Mouse (Mus musculus) hindbrain, embryonic 14.5 days (tissue): Measurements from ENCODE around the gene Gm17949. TPM values are rescaled to one million over a fixed set of nuclear protein-coding genes. Genes with fewer than 3 reads are reported as not detected.

ENCODE experiments used
- ATAC-seq: fragments of 200-750 bp; cut with Nextera tagmentation; 2 replicates; pipeline ENCODE4 v1.8.0; 2017; ENCODE audit warnings: moderate number of reproducible peaks, mild to moderate bottlenecking, moderate TSS enrichment, moderate library complexity; ENCODE audit not compliant: low FRiP score
- DNase-seq: peaks from one replicate; pipeline ENCODE4 v3.0.0-alpha.2; 2015; ENCODE audit warnings: low spot score
- H3K27ac ChIP-seq: fragments of 300-500 bp; sonication (generic); 2 replicates; pipeline ENCODE4 v1.5.1; 2014; ENCODE audit warnings: mild to moderate bottlenecking, moderate library complexity
- H3K27me3 ChIP-seq: fragments of 300-500 bp; sonication (generic); 2 replicates; pipeline ENCODE4 v1.6.1; 2014; ENCODE audit warnings: mild to moderate bottlenecking, low read length, mixed read lengths; ENCODE audit not compliant: control insufficient read depth, insufficient read depth
- H3K36me3 ChIP-seq: fragments of 300-500 bp; sonication (generic); replicated peaks from 2 replicates; pipeline ENCODE4 v1.6.1; 2014; ENCODE audit not compliant: control insufficient read depth, insufficient read depth
- H3K4me1 ChIP-seq: fragments of 300-500 bp; sonication (generic); replicated peaks from 2 replicates; pipeline ENCODE4 v1.6.1; 2014; ENCODE audit warnings: antibody characterized with exemption, low read length, mixed read lengths; ENCODE audit not compliant: control insufficient read depth, insufficient read depth
- H3K4me2 ChIP-seq: fragments of 300-500 bp; sonication (generic); replicated peaks from 2 replicates; pipeline ENCODE4 v1.6.1; 2014; ENCODE audit warnings: mild to moderate bottlenecking, moderate library complexity
- H3K4me3 ChIP-seq: fragments of 300-500 bp; sonication (generic); replicated peaks from 2 replicates; pipeline ENCODE4 v1.5.1; 2014; ENCODE audit warnings: mild to moderate bottlenecking, low read length
- H3K9ac ChIP-seq: fragments of 300-500 bp; sonication (generic); 2 replicates; pipeline ENCODE4 v1.6.1; 2014
- H3K9me3 ChIP-seq: fragments of 300-500 bp; sonication (generic); 2 replicates; pipeline ENCODE4 v1.6.1; 2016; ENCODE audit warnings: low read length; ENCODE audit not compliant: control insufficient read depth
- WGBS: fragments of 180-500 bp; shearing (Covaris S2); extraction: QIAGEN DNeasy Blood & Tissue Kit; methylation state at CpG from one replicate; pipeline ENCODE4 v1.1.7; 2014; 5-methylcytosine and 5-hydroxymethylcytosine counted together
- polyA plus RNA-seq: library from polyadenylated mRNA; unstranded; fragments of >200 nt; fragmentation: Nextera tagmentation; extraction: Ambion mirVana; gene quantifications from 2 replicates; pipeline ENCODE4 v1.2.1, GENCODE M21; 2014

The Gm17949 gene
- polyA plus RNA-seq, 1 experiment from 2014 or later, result 0.28 TPM

- Histone ChIP-seq H3K36me3 (peaks cover 19% of the 10 kb centered on the region), H3K4me2 (peak overlapping the region; percentile 66), H3K9me3 (no peaks in the 10 kb centered on the region), H3K27ac (peak overlapping the region; percentile 79), H3K4me1 (peaks cover 10% of the 10 kb centered on the region), H3K9ac (peak overlapping the region; percentile 80), H3K4me3 (peak overlapping the region; percentile 78), H3K27me3 (no peaks in the 10 kb centered on the region)
- ATAC-seq (no peak), DNase-seq (no peak)
- 69% methylated on average over 7 of the region's 7 CpGs for WGBS
These were observed 22.3 kb upstream of the Gm17949 start for GRCm38 (mm10) chr17:56988921-56989430.

GRCm38 (mm10) chr17:56989467-56990114 is 21.7 kb upstream of the Gm17949 start:
- ATAC-seq (peak; percentile 92), DNase-seq (peak; percentile 83)
- Histone ChIP-seq H3K9ac (peak overlapping the region; percentile 80), H3K9me3 (no peaks in the 10 kb centered on the region), H3K4me3 (peak overlapping the region; percentile 78), H3K4me2 (peak overlapping the region; percentile 66), H3K27me3 (no peaks in the 10 kb centered on the region), H3K27ac (peak overlapping the region; percentile 79), H3K4me1 (peaks cover 10% of the 10 kb centered on the region), H3K36me3 (peaks cover 25% of the 10 kb centered on the region)
- WGBS, result 4% methylated on average over 25 of the region's 25 CpGs

- Histone ChIP-seq H3K27ac (peak within 1 kb of the TSS; percentile 79), H3K4me3 (peak within 1 kb of the TSS; percentile 78), H3K27me3 (no peaks in the 10 kb centered on the region), H3K9me3 (no peaks in the 10 kb centered on the region), H3K4me2 (peak within 1 kb of the TSS; percentile 66), H3K9ac (peak within 1 kb of the TSS; percentile 80), H3K4me1 (peaks cover 10% of the 10 kb centered on the region), H3K36me3 (peaks cover 31% of the 10 kb centered on the region)
- ATAC-seq (peak; percentile 97), DNase-seq (peak; percentile 96)
- under 1% methylated on average over 52 of the region's 52 CpGs for WGBS
These were observed 21.0 kb upstream of the Gm17949 start, which contains the start of gene Clpp for GRCm38 (mm10) chr17:56990115-56990746. Clpp (plus strand) TSS chr17:56990305.

GRCm38 (mm10) chr17:56990966-56991365 is 20.3 kb upstream of the Gm17949 start:
- DNase-seq (no peak), ATAC-seq (no peak)
- peaks cover 39% of the 10 kb centered on the region for H3K36me3 ChIP-seq
- H3K27ac ChIP-seq, result no peak overlapping the region
- H3K4me3 ChIP-seq, result peak overlapping the region; percentile 78
- H3K27me3 ChIP-seq, result no peaks in the 10 kb centered on the region
- WGBS, result 72% methylated on average over 2 of the region's 2 CpGs
- peak overlapping the region; percentile 66 for H3K4me2 ChIP-seq
- H3K4me1 ChIP-seq, result peaks cover 10% of the 10 kb centered on the region
- H3K9me3 ChIP-seq, result no peaks in the 10 kb centered on the region
- peak overlapping the region; percentile 80 for H3K9ac ChIP-seq

GRCm38 (mm10) chr17:56995046-56995445 is 16.2 kb upstream of the Gm17949 start:
- Histone ChIP-seq H3K27me3 (no peaks in the 10 kb centered on the region), H3K9ac (no peak overlapping the region), H3K36me3 (peaks cover 49% of the 10 kb centered on the region), H3K4me2 (no peak overlapping the region), H3K4me3 (no peak overlapping the region), H3K4me1 (peaks cover 18% of the 10 kb centered on the region), H3K9me3 (no peaks in the 10 kb centered on the region), H3K27ac (no peak overlapping the region)
- no peak for ATAC-seq
- WGBS, result 96% methylated on average over 8 of the region's 8 CpGs
- DNase-seq, result no peak

GRCm38 (mm10) chr17:56996506-56996905 is 14.8 kb upstream of the Gm17949 start:
- DNase-seq (no peak), ATAC-seq (no peak)
- Histone ChIP-seq H3K36me3 (peaks cover 64% of the 10 kb centered on the region), H3K4me2 (peak overlapping the region; percentile 70; the same call in 1 of the 2 replicates), H3K4me1 (peaks cover 11% of the 10 kb centered on the region; the same call in 1 of the 2 replicates), H3K4me3 (no peak overlapping the region), H3K9me3 (no peaks in the 10 kb centered on the region), H3K27ac (no peak overlapping the region), H3K27me3 (no peaks in the 10 kb centered on the region), H3K9ac (no peak overlapping the region)
- 70% methylated on average over 2 of the region's 2 CpGs for WGBS

GRCm38 (mm10) chr17:56997029-56997667 is 14.1 kb upstream of the Gm17949 start, which contains the start of gene Alkbh7:
Alkbh7 (plus strand) TSS chr17:56997339.
- Histone ChIP-seq H3K36me3 (peaks cover 69% of the 10 kb centered on the region), H3K9me3 (no peaks in the 10 kb centered on the region), H3K27me3 (no peaks in the 10 kb centered on the region), H3K4me1 (peaks cover 8% of the 10 kb centered on the region; the same call in 1 of the 2 replicates), H3K4me3 (peak within 1 kb of the TSS; percentile 78), H3K4me2 (peak within 1 kb of the TSS; percentile 70), H3K9ac (peak within 1 kb of the TSS; percentile 78), H3K27ac (peak within 1 kb of the TSS; percentile 83)
- ATAC-seq (peak; percentile 97), DNase-seq (peak; percentile 88)
- under 1% methylated on average over 38 of the region's 38 CpGs for WGBS

- no peaks in the 10 kb centered on the region for H3K27me3 ChIP-seq
- peaks cover 8% of the 10 kb centered on the region; the same call in 1 of the 2 replicates for H3K4me1 ChIP-seq
- H3K27ac ChIP-seq, result no peak overlapping the region
- H3K4me3 ChIP-seq, result no peak overlapping the region
- no peak overlapping the region for H3K9ac ChIP-seq
- 95% methylated on average over 9 of the region's 9 CpGs for WGBS
- H3K36me3 ChIP-seq, result peaks cover 68% of the 10 kb centered on the region
- ATAC-seq, result no peak
- no peaks in the 10 kb centered on the region for H3K9me3 ChIP-seq
- H3K4me2 ChIP-seq, result no peak overlapping the region
- DNase-seq, result no peak
These were observed 11.9 kb upstream of the Gm17949 start for GRCm38 (mm10) chr17:56999414-56999813.
